Mouse (Mus musculus) gastrocnemius, postnatal 10 days (tissue): ENCODE measurements around the gene Rpl37. TPM values are rescaled to one million over a fixed set of nuclear protein-coding genes. Genes with fewer than 3 reads are reported as not detected.

Experiments
- DNase-seq: peaks from one replicate; pipeline ENCODE4 v3.0.0; 2021; ENCODE audit warnings: mixed read lengths
- long read RNA-seq, 2 experiments: library from polyadenylated mRNA; stranded (forward); transcript quantifications; one replicate each; pipeline ENCODE4 v2.0.0; 2021
- total RNA-seq, 2 experiments: library from RNA; stranded (reverse); gene quantifications; 2 replicates each; pipeline ENCODE4 v1.2.3; 2021

Gene Rpl37
- 100 to 1,000 TPM; 337 to 339 TPM for total RNA-seq
- long read RNA-seq, experiment 1, transcript Rpl37-201 (4 exons, 835 nt) = major isoform, 105 of 110 reads
- long read RNA-seq, experiment 1, partial matches to known transcripts = 4 of 110 reads
- long read RNA-seq, experiment 1, other reads (novel, unspliced or antisense) = 1 of 110 reads
- long read RNA-seq, experiment 2, transcript Rpl37-201 (4 exons, 835 nt) = major isoform, 104 of 108 reads
- long read RNA-seq, experiment 2, partial matches to known transcripts = 1 of 108 reads
- long read RNA-seq, experiment 2, other reads (novel, unspliced or antisense) = 1 of 108 reads

GRCm38 (mm10) chr15:5116270-5117030 is at the start of gene Rpl37:
Rpl37 (plus strand) TSS chr15:5116645.
- DNase-seq = peak; percentile 99

GRCm38 (mm10) chr15:5068801-5069518 is 47.5 kb upstream of the Rpl37 start:
- DNase-seq = no peak

GRCm38 (mm10) chr15:5081235-5081634 is 35.2 kb upstream of the Rpl37 start:
- no peak for DNase-seq

DNA sequence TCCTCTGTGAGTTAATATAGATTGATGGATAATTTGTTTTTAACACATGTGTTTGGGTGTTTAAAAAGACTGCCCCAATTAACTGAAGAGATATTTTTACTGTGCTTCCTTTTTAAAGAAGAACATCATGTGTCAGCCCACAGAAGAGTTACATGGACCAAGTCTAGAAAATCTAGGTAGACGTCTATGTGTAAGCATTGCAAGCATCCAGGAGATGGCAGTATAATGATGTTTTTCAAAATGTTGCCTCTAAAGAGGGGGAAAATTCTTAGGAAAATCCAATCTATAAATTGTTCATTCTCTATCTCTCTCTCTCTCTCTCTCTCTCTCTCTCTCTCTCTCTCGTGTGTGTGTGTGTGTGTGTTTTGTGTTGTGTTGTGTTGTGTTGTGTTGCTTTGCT is 30.3 kb upstream of the Rpl37 start:
- DNase-seq = no peak

GRCm38 (mm10) chr15:5088850-5089608 is 27.4 kb upstream of the Rpl37 start:
- no peak for DNase-seq

DNA sequence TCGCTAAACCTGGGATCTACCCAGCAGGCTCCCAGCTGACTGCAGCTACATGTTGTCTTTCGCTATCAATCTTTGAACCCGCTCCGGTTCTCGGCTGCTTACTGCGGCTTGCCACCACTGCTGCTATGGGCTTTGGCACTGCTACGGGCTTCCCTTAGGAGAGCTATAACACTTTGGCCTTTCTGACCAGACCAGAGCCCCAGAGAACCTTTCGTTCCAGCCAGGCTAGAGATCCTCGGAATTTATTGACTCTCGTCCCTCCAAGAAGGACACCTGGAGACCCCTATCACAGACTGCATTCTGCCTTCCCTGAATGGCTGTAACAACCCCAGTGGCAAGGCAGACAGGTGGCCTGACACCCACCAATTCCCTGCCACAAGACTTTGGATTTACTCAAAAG is 26.3 kb upstream of the Rpl37 start:
- no peak for DNase-seq

- no peak for DNase-seq
These were observed 20.7 kb upstream of the Rpl37 start for GRCm38 (mm10) chr15:5095534-5096301.

- DNase-seq = no peak
These were observed 19.1 kb upstream of the Rpl37 start for GRCm38 (mm10) chr15:5097376-5097775.

DNA sequence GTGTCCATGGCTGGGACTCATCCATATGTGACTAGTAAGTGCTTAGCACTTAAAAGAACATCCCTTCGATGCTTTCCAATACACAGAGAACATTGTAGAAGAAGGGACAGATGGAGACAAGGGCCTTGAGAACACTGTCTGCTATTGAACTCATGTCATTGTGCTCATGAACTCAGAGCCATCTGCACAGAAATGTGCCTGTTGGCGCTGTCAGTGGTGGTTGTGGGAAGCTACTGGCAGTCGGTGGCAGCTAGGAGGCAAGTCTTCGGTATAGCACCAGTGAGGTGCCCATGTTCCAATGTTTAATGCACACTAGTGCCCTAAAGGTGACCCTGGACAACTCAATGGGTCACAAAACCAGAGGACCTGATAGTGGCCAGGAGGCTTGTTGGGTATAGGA is 14.1 kb upstream of the Rpl37 start:
- no peak for DNase-seq

GRCm38 (mm10) chr15:5105891-5106290 is 10.6 kb upstream of the Rpl37 start:
- DNase-seq = no peak

- DNase-seq = no peak
These were observed 10.2 kb upstream of the Rpl37 start for GRCm38 (mm10) chr15:5106293-5106692.

- DNase-seq = no peak
These were observed 8.5 kb upstream of the Rpl37 start, which contains the start of gene Card6 for GRCm38 (mm10) chr15:5107686-5108654. Card6 (minus strand) TSS chr15:5108539.

DNA sequence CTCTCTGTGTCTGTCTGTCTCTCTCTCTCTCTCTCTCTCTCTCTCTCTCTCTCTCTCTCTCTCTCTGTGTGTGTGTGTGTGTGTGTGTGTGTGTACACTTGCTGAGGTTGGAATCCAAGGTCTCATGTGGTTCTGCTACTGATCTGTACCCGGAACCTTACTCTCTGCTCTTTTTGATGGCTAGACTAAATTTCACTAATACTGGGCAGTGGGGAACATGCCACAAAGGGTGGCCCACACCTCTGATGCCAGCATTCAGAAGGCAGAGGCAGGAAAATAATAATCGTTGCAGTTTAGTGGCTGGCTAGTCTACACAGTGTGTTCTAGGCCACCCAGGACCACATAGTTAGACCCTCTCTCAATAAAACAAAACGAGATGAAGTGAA is 7.8 kb upstream of the Rpl37 start:
- DNase-seq = no peak

DNA sequence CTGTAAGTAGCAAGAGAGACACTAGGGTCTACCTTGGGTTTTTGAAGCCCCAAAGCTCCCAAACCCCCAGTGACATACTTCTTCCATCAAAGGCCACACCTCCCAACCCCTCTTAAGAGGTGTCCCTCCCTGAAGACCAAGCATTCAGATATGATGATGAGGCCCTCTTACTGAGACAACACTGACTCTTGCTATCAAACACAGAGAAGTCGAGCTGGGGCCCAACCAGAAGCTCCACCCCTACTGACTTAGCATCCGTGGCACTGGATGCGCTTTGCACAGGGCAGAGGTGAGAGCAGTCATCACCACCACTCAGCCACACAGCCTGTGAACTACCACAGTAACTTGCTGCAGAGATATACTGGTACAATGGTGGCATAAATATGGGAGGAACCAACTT is 3.8 kb upstream of the Rpl37 start:
- no peak for DNase-seq

DNA sequence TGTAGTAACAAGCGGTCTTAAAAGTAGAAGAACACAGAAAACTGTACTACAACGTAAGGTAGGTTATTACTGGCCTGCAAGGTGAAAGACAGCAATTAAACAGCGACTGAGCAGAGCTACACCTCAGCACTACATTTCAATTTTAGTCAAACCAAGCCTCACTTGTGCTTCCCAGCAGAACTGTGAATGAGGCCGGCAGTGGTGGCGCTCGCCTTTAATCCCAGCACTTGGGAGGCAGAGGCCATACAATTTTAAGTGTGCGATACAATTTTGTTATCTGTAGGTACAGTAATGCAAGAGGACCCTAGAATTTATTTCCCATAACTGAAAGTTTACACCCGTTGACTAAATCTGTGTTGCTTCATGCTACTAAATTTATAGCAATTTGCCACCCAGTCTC is 1.3 kb upstream of the Rpl37 start:
- DNase-seq = no peak

DNA sequence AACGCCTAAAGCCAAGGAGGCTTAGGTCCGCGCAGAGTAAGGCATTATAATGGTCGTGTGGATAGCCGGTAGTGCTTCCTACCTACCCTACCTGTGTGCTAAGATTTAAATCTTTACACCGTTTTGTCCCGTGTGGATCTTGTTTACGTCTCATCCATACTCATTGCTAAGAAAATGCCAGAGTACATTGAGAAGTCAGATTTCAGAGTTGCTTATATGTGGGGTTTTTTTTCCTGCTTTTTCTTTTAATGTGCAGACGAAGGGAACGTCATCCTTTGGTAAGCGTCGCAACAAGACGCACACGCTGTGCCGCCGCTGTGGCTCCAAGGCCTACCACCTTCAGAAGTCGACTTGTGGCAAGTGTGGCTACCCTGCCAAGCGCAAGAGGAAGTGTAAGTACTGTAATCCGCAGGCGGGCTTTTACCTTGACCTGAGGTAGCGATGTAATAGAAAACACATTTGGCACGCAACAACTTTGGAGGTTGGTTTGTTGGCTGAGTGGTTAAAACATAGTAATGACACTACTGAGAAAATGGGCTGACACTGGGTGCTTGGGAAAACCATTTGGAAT is 671 bp downstream of the Rpl37 start:
- no peak for DNase-seq

- DNase-seq = no peak
These were observed 2.2 kb downstream of the Rpl37 start for GRCm38 (mm10) chr15:5118626-5119025.

GRCm38 (mm10) chr15:5119192-5119591 is 2.7 kb downstream of the Rpl37 start:
- no peak for DNase-seq

- no peak for DNase-seq
These were observed 3.3 kb downstream of the Rpl37 start for GRCm38 (mm10) chr15:5119707-5120106.
